Mouse (Mus musculus) c-Kit-positive CD71-positive TER-119-negative erythroid progenitor cells, embryonic 14.5 days (primary cell): ENCODE measurements around the gene Ptprg.

Source experiments
- DNase-seq: peaks from one replicate; pipeline ENCODE4 v3.0.0-alpha.2; 2013; ENCODE audit warnings: low read depth

Ptprg gene

GRCm38 (mm10) chr14:12099390-12100333, 546.3 kb downstream of the Ptprg start:
- DNase-seq = no peak

GRCm38 (mm10) chr14:12102389-12103325, 549.3 kb downstream of the Ptprg start:
- DNase-seq = no peak

- no peak for DNase-seq
These were observed 551.2 kb downstream of the Ptprg start for GRCm38 (mm10) chr14:12104297-12105155.

- DNase-seq = no peak
These were observed 551.8 kb downstream of the Ptprg start for GRCm38 (mm10) chr14:12105156-12105430.

GRCm38 (mm10) chr14:12105593-12105992, 552.3 kb downstream of the Ptprg start:
- DNase-seq = no peak

- no peak for DNase-seq
These were observed 554.1 kb downstream of the Ptprg start for GRCm38 (mm10) chr14:12107459-12107858.

- DNase-seq = no peak
These were observed 554.7 kb downstream of the Ptprg start for GRCm38 (mm10) chr14:12107991-12108390.

GRCm38 (mm10) chr14:12112548-12113011, 559.2 kb downstream of the Ptprg start:
- no peak for DNase-seq

- DNase-seq = no peak
These were observed 560.0 kb downstream of the Ptprg start for GRCm38 (mm10) chr14:12113326-12113725.

- no peak for DNase-seq
These were observed 560.7 kb downstream of the Ptprg start for GRCm38 (mm10) chr14:12114016-12114415.

GRCm38 (mm10) chr14:12119260-12119659, 565.9 kb downstream of the Ptprg start:
- no peak for DNase-seq

GRCm38 (mm10) chr14:12121906-12122305, 568.6 kb downstream of the Ptprg start:
- no peak for DNase-seq

- no peak for DNase-seq
These were observed 571.4 kb downstream of the Ptprg start for GRCm38 (mm10) chr14:12124682-12125081.

GRCm38 (mm10) chr14:12127951-12128350, 574.6 kb downstream of the Ptprg start:
- no peak for DNase-seq

GRCm38 (mm10) chr14:12132046-12132615, 578.8 kb downstream of the Ptprg start:
- no peak for DNase-seq

- DNase-seq = no peak
These were observed 579.8 kb downstream of the Ptprg start for GRCm38 (mm10) chr14:12133163-12133562.

- DNase-seq = no peak
These were observed 581.2 kb downstream of the Ptprg start for GRCm38 (mm10) chr14:12134504-12134903.

- DNase-seq = no peak
These were observed 583.2 kb downstream of the Ptprg start for GRCm38 (mm10) chr14:12136536-12136935.

- DNase-seq = peak; percentile 8
These were observed 586.5 kb downstream of the Ptprg start for GRCm38 (mm10) chr14:12139643-12140481.

GRCm38 (mm10) chr14:12143941-12144485, 590.7 kb downstream of the Ptprg start:
- no peak for DNase-seq
